Mouse (Mus musculus): Measurements from ENCODE around the gene Krt26. TPM values are rescaled to one million over a fixed set of nuclear protein-coding genes. Genes with fewer than 3 reads are reported as not detected.
A peak's percentile ranks its signal among the peaks of the same experiment; 100 is the strongest.

Krt26 gene
- not detected in 2 replicates for polyA plus RNA-seq (2015; fragmentation: Nextera tagmentation; extraction: Ambion mirVana)

DNA sequence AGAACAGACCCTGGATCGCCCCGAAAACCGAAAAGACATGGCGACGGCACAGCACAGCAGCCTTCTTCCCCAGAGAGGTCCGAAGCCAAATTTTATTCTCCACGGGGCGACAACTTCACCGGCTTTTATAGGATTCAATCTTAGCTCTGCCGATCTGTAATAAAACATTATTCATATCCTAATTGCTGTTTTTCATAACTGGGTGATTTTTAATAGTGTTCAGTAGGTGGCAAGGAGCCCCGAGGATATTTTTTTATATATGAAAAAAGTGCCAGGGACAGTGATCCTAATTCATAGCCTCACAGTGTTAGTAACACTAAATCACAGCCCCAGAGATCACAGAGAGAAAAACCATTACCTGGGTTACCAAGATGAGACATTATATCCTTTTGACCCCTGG lies at the start of gene Krt26:
Gene Krt26 (minus strand): TSS at position 101 of the 400 bp plus-strand sequence.
- no peak within 1 kb of the TSS for H3K9ac ChIP-seq (replicated peaks)
- H3K9me3 ChIP-seq (ENCODE audit: low read length): no peaks in the 10 kb centered on the region
- H3K27ac ChIP-seq (ENCODE audit: low read depth): no peak within 1 kb of the TSS
- ATAC-seq (no peak), DNase-seq (no peak)
- no peaks in the 10 kb centered on the region for H3K27me3 ChIP-seq (ENCODE audit: insufficient read depth, low read length)
- no peak for TF ChIP-seq EP300 (IDR thresholded peaks at IDR 0.05; ENCODE audit: low read depth)
- TF ChIP-seq CTCF (IDR thresholded peaks at IDR 0.05; ENCODE audit: low read depth): no peak
- no peak within 1 kb of the TSS for H3K4me2 ChIP-seq (ENCODE audit: low read depth, low read length)
- WGBS (ENCODE audit: insufficient replicate concordance): 86% methylated on average over 11 of the region's 11 CpGs
- H3K4me1 ChIP-seq (ENCODE audit: insufficient read depth): no peaks in the 10 kb centered on the region
- no peaks in the 10 kb centered on the region for H3K36me3 ChIP-seq (replicated peaks; ENCODE audit: insufficient read depth, low read length)
- no peak within 1 kb of the TSS for H3K4me3 ChIP-seq (ENCODE audit: low read depth, low read length)

DNA sequence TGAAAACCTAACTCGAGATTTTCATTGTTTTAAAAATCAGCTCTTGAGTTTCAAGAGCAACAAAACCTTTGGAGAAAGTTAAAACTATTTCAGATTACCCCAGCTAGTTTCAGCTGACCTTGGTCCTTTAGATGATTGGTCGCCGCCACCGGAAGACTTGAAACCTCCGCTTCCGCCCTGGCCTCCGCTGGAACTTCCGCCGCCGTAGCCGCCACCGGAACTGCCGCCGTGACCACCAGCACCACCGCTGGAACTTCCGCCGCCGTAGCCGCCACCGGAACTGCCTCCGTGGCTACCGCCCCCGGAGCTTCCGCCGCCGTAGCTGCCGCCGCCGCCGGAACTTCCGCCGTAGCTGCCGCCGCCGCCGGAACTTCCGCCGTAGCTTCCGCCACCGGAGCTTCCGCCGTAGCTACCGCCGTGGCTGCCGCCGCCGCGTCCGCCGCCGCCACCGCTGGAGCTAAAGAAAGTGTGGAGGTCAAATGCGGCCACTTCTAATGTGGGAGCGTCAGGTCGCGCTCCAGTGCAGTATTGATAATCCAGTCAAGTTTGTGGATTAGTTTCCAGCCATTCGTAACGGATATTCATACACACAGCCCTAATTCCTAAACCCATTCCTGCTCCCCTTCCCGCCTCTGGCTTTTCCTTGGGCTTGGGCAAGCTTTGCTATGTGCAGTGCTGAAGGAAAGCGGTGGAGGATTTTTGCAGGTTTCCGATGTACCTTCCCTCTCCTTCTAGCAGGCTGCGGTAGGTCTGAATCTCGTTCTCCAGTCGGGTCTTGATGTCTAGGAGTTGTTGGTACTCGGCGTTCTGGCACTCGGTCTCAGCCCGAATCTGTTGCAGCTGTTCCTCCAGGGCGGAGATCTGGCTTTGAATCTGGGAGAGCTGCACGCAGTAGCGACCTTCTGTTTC lies 48.3 kb upstream of the Krt26 start:
- Histone ChIP-seq H3K4me3 (ENCODE audit: low read depth, low read length) (peak overlapping the region; percentile 60), H3K36me3 (replicated peaks; ENCODE audit: insufficient read depth, low read length) (no peaks in the 10 kb centered on the region), H3K4me2 (ENCODE audit: low read depth, low read length) (peak overlapping the region; percentile 70), H3K9ac (replicated peaks) (peak overlapping the region; percentile 66), H3K27me3 (ENCODE audit: insufficient read depth, low read length) (0 out of 2 replicates have a peak, but pooled peaks cover 4% of the 10 kb centered on the region), H3K9me3 (ENCODE audit: low read length) (no peaks in the 10 kb centered on the region), H3K4me1 (ENCODE audit: insufficient read depth) (no peaks in the 10 kb centered on the region), H3K27ac (ENCODE audit: low read depth) (peak overlapping the region; percentile 93)
- TF ChIP-seq CTCF (IDR thresholded peaks at IDR 0.05; ENCODE audit: low read depth) (no peak), EP300 (IDR thresholded peaks at IDR 0.05; ENCODE audit: low read depth) (peak; percentile 32; the same call in 1 of the 2 replicates)
- ATAC-seq: peak; percentile 95
- peak; percentile 87 for DNase-seq
- WGBS (ENCODE audit: insufficient replicate concordance): 5% methylated on average over 70 of the region's 71 CpGs

DNA sequence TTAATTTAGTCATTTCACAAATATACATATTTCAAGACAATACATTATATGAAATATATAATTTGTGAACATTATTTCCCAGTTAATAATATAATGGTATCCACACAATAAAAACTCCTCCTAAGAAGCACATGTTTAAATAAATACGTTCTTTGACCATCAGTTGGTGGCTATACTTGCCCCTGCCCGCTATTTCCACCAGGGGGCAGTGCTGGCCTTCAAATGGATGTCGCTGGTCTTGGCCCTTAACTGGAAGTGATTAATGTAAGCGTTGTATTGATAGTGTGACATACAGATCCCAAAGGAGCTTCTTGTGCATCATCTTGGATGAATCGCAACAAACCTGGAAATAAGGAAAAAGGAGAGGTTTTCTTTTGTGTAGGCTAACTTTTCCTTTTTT lies 41.8 kb upstream of the Krt26 start:
- Histone ChIP-seq H3K4me3 (ENCODE audit: low read depth, low read length) (no peak overlapping the region), H3K27me3 (ENCODE audit: insufficient read depth, low read length) (no peaks in the 10 kb centered on the region), H3K4me2 (ENCODE audit: low read depth, low read length) (no peak overlapping the region), H3K27ac (ENCODE audit: low read depth) (no peak overlapping the region), H3K36me3 (replicated peaks; ENCODE audit: insufficient read depth, low read length) (no peaks in the 10 kb centered on the region), H3K9ac (replicated peaks) (no peak overlapping the region), H3K4me1 (ENCODE audit: insufficient read depth) (no peaks in the 10 kb centered on the region), H3K9me3 (ENCODE audit: low read length) (no peaks in the 10 kb centered on the region)
- no peak for TF ChIP-seq EP300 (IDR thresholded peaks at IDR 0.05; ENCODE audit: low read depth)
- peak; percentile 90 for TF ChIP-seq CTCF (IDR thresholded peaks at IDR 0.05; ENCODE audit: low read depth)
- peak; percentile 80 for DNase-seq
- no peak for ATAC-seq
- WGBS (ENCODE audit: insufficient replicate concordance): 9% methylated on average over 5 of the region's 5 CpGs

GRCm38 (mm10) chr11:99374803-99375202 lies 37.0 kb upstream of the Krt26 start, which contains the start of gene Krt28:
Krt28 (minus strand) TSS chr11:99374903.
- H3K27me3 ChIP-seq (ENCODE audit: insufficient read depth, low read length): no peaks in the 10 kb centered on the region
- H3K4me1 ChIP-seq (ENCODE audit: insufficient read depth): no peaks in the 10 kb centered on the region
- no peak for ATAC-seq
- H3K9me3 ChIP-seq (ENCODE audit: low read length): no peaks in the 10 kb centered on the region
- DNase-seq: no peak
- no peak within 1 kb of the TSS for H3K27ac ChIP-seq (ENCODE audit: low read depth)
- no peak within 1 kb of the TSS for H3K9ac ChIP-seq (replicated peaks)
- H3K4me3 ChIP-seq (ENCODE audit: low read depth, low read length): no peak within 1 kb of the TSS
- H3K36me3 ChIP-seq (replicated peaks; ENCODE audit: insufficient read depth, low read length): no peaks in the 10 kb centered on the region
- WGBS (ENCODE audit: insufficient replicate concordance): 79% methylated on average over 13 of the region's 13 CpGs
- TF ChIP-seq EP300 (IDR thresholded peaks at IDR 0.05; ENCODE audit: low read depth) (no peak), CTCF (IDR thresholded peaks at IDR 0.05; ENCODE audit: low read depth) (no peak)
- no peak within 1 kb of the TSS for H3K4me2 ChIP-seq (ENCODE audit: low read depth, low read length)

- H3K4me1 ChIP-seq (ENCODE audit: insufficient read depth): no peaks in the 10 kb centered on the region
- 0 out of 2 replicates have a peak, but pooled peaks have one; percentile 13 for ATAC-seq
- 0 out of 2 replicates have a peak, but pooled peaks cover under 1% of the 10 kb centered on the region for H3K27me3 ChIP-seq (ENCODE audit: insufficient read depth, low read length)
- no peak overlapping the region for H3K9ac ChIP-seq (replicated peaks)
- H3K4me3 ChIP-seq (ENCODE audit: low read depth, low read length): no peak overlapping the region
- H3K4me2 ChIP-seq (ENCODE audit: low read depth, low read length): no peak overlapping the region
- DNase-seq: no peak
- no peaks in the 10 kb centered on the region for H3K36me3 ChIP-seq (replicated peaks; ENCODE audit: insufficient read depth, low read length)
- TF ChIP-seq CTCF (IDR thresholded peaks at IDR 0.05; ENCODE audit: low read depth) (no peak), EP300 (IDR thresholded peaks at IDR 0.05; ENCODE audit: low read depth) (no peak)
- 68% methylated on average over 8 of the region's 8 CpGs for WGBS (ENCODE audit: insufficient replicate concordance)
- H3K27ac ChIP-seq (ENCODE audit: low read depth): no peak overlapping the region
- no peaks in the 10 kb centered on the region for H3K9me3 ChIP-seq (ENCODE audit: low read length)
Observed at GRCm38 (mm10) chr11:99369853-99370451, 32.2 kb upstream of the Krt26 start.

DNA sequence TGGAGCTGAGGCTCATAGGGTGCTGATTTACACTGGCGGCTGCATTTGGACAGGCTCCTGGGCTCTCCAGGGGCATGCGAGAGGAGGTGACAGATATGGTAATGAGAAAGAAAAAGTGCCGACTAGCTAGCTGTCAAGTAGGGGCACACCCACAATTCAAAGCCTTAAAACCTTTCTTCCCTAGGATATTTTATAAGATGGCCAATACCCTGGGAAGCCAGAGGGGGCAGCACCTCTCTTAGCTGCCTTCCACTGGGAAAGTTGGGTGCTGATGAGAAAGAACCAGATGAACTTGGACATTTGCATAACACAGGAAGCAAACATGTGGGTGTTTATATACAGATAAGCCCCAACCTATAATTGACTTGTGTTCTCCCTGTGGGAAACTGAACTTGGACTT lies 31.5 kb upstream of the Krt26 start:
- Histone ChIP-seq H3K27me3 (ENCODE audit: insufficient read depth, low read length) (0 out of 2 replicates have a peak, but pooled peaks cover 2% of the 10 kb centered on the region), H3K27ac (ENCODE audit: low read depth) (no peak overlapping the region), H3K9ac (replicated peaks) (no peak overlapping the region), H3K4me2 (ENCODE audit: low read depth, low read length) (no peak overlapping the region), H3K4me3 (ENCODE audit: low read depth, low read length) (no peak overlapping the region), H3K9me3 (ENCODE audit: low read length) (no peaks in the 10 kb centered on the region), H3K36me3 (replicated peaks; ENCODE audit: insufficient read depth, low read length) (no peaks in the 10 kb centered on the region), H3K4me1 (ENCODE audit: insufficient read depth) (no peaks in the 10 kb centered on the region)
- TF ChIP-seq EP300 (IDR thresholded peaks at IDR 0.05; ENCODE audit: low read depth): no peak
- peak; percentile 53 for TF ChIP-seq CTCF (IDR thresholded peaks at IDR 0.05; ENCODE audit: low read depth)
- 16% methylated on average over 3 of the region's 3 CpGs for WGBS (ENCODE audit: insufficient replicate concordance)
- ATAC-seq: no peak
- DNase-seq: peak; percentile 24
